Mouse (Mus musculus) heart, postnatal 10 days (tissue): Measurements from ENCODE around the gene Papolb. TPM values are rescaled to one million over a fixed set of nuclear protein-coding genes. Genes with fewer than 3 reads are reported as not detected.

Experiments
- DNase-seq, 2 experiments: peaks; one replicate each; pipeline ENCODE4 v3.0.0; 2021
- intact Hi-C: fragments of 180-260 bp; cut with DNase I; formaldehyde crosslinking; loops from one replicate; pipeline ENCODE4 v1.15.1; 2025
- total RNA-seq, 2 experiments: library from RNA; stranded (reverse); gene quantifications; 2 replicates each; pipeline ENCODE4 v1.2.3; 2021

Gene Papolb
- total RNA-seq, 2 experiments from 2014 or later = 0.12 to 0.17 TPM

GRCm38 (mm10) chr5:142477866-142478615 is 51.8 kb downstream of the Papolb start:
- intact Hi-C loops = loop anchor here (2.0 kb wide), 2 partner anchors 73 to 241 kb away; partner anchors contain the start of gene Radil
- DNase-seq = no peak

- peak; percentile 32 to 42 for DNase-seq
- intact Hi-C loops = no loop called here
Observed at GRCm38 (mm10) chr5:142477346-142477745, 52.5 kb downstream of the Papolb start.

Other genes with a start within 250 kb of the Papolb start
- 10 to 100 TPM; 16.8 to 19.0 TPM for gene Foxk1, start 128.6 kb downstream of the Papolb start, total RNA-seq
- gene Ap5z1, start 66.1 kb downstream of the Papolb start, total RNA-seq = 1 to 10 TPM; 6.4 to 8.1 TPM
- gene Radil, start 21.0 kb upstream of the Papolb start, total RNA-seq = 1 to 10 TPM; 2.8 to 3.4 TPM
- gene Mmd2, start 78.7 kb upstream of the Papolb start, total RNA-seq = 1 to 10 TPM in 1 of 2 experiments, under 1 TPM in 1; 0.82 to 3.3 TPM
- gene Wipi2, start 97.6 kb upstream of the Papolb start, total RNA-seq = 10 to 100 TPM; 39.0 to 39.3 TPM
- 1 to 10 TPM; 1.1 to 1.5 TPM for gene Slc29a4, start 162.4 kb upstream of the Papolb start, total RNA-seq